Mouse (Mus musculus): ENCODE results near the gene Ovol2. TPM values are rescaled to one million over a fixed set of nuclear protein-coding genes. Genes with fewer than 3 reads are reported as not detected.
"Not testable (repeated sequence)": the region's sequence is repeated elsewhere in the genome, so short reads cannot be mapped to it uniquely, and the experiment has no call there.

The Ovol2 gene
- total RNA-seq, 2 experiments from 2014 or later: 10.5 to 11.6 TPM

- DNase-seq (ENCODE audit: extremely low spot score in 1 of 2, low spot score in 2 of 2): no peak
- intact Hi-C loops (cut with DNase I): no loop called here
- H3K27ac ChIP-seq: no peak overlapping the region
- TF ChIP-seq CTCF (IDR thresholded peaks at IDR 0.05): no peak
- H3K4me3 ChIP-seq: no peak overlapping the region
These were observed 11.2 kb upstream of the Ovol2 start for GRCm38 (mm10) chr2:144343158-144343557.

GRCm38 (mm10) chr2:144338149-144338548, 6.2 kb upstream of the Ovol2 start:
- H3K4me3 ChIP-seq; intact Hi-C loops (cut with DNase I); H3K27ac ChIP-seq; DNase-seq (ENCODE audit: extremely low spot score in 1 of 2, low spot score in 2 of 2): not testable (repeated sequence)

DNA sequence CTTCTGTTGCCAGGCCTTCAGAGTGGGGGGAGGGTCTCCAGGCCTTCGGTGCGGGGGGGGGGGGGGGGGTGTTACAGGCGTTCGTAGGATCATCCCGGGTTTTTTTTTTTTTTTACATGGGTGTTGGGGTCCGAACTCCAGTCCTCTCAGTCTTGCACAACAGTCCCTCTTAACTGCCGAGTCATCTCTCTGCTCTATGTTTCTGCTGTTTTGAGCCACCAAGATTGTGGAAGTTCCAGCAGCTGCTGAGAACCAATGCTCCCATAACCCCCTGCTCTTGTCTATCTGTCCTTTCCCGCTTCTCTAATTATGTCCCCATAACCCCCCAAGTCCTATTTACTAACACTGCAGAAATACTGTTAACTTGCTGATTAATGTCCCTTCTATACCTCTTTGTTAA, 5.8 kb upstream of the Ovol2 start:
- TF ChIP-seq CTCF (IDR thresholded peaks at IDR 0.05): no peak
- no peak for DNase-seq (ENCODE audit: extremely low spot score in 1 of 2, low spot score in 2 of 2)
- Histone ChIP-seq H3K4me3 (no peak overlapping the region), H3K27ac (no peak overlapping the region)
- intact Hi-C loops (cut with DNase I): no loop called here

GRCm38 (mm10) chr2:144337230-144337629, 5.3 kb upstream of the Ovol2 start:
- DNase-seq (ENCODE audit: extremely low spot score in 1 of 2, low spot score in 2 of 2): no peak
- intact Hi-C loops (cut with DNase I): no loop called here
- Histone ChIP-seq H3K27ac (no peak overlapping the region), H3K4me3 (no peak overlapping the region)
- no peak for TF ChIP-seq CTCF (IDR thresholded peaks at IDR 0.05)

GRCm38 (mm10) chr2:144333138-144333842, 1.3 kb upstream of the Ovol2 start:
- Histone ChIP-seq H3K27ac (peak overlapping the region; percentile 73), H3K4me3 (peak overlapping the region; percentile 35)
- peak; percentile 21 to 45 for DNase-seq (ENCODE audit: extremely low spot score in 1 of 2, low spot score in 2 of 2)
- intact Hi-C loops (cut with DNase I): no loop called here
- peak; percentile 43 for TF ChIP-seq CTCF (IDR thresholded peaks at IDR 0.05)

- intact Hi-C loops (cut with DNase I): no loop called here
- TF ChIP-seq CTCF (IDR thresholded peaks at IDR 0.05): no peak
- no peak for DNase-seq (ENCODE audit: extremely low spot score in 1 of 2, low spot score in 2 of 2)
- Histone ChIP-seq H3K4me3 (peak overlapping the region; percentile 67; the same call in 1 of the 2 replicates), H3K27ac (no peak overlapping the region)
These were observed 540 bp upstream of the Ovol2 start for GRCm38 (mm10) chr2:144332486-144332885.

GRCm38 (mm10) chr2:144330960-144331371, 980 bp downstream of the Ovol2 start:
- Histone ChIP-seq H3K27ac (peak overlapping the region; percentile 89), H3K4me3 (peak overlapping the region; percentile 67)
- peak; percentile 9 to 49 for DNase-seq (ENCODE audit: extremely low spot score in 1 of 2, low spot score in 2 of 2)
- intact Hi-C loops (cut with DNase I): no loop called here
- no peak for TF ChIP-seq CTCF (IDR thresholded peaks at IDR 0.05)

DNA sequence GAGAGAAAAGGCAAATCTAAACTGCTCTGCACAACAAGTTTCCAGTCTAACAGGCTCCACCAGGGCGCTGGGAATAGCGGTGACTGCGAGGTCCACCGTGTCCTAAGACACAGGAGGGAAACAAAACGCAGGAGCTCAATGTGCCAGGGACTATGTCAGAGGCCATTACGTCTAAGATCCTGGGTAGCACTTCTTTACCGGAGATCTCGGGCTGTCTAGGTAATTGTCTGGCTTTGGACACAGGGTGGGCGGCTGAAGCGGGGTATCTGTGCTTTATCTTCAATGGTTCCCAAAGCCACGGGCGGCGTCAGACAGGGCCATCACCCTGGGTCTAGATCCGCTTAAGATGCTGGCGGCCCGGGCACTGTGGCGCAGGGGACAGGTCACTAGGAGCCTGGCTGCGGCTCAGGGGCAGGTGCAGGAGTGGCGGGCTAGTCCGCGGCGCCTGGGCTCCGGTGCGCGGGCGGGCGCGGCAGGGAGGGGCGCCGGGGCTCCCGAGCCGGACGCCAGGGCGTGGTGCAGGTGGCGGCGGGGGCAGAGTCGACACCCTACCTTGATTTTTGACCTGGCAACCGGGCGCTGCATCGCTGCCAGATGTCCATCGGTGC, 1.5 kb downstream of the Ovol2 start:
- peak in 1 of 2 experiments; percentile 13 for DNase-seq (ENCODE audit: extremely low spot score in 1 of 2, low spot score in 2 of 2)
- intact Hi-C loops (cut with DNase I): no loop called here

DNA sequence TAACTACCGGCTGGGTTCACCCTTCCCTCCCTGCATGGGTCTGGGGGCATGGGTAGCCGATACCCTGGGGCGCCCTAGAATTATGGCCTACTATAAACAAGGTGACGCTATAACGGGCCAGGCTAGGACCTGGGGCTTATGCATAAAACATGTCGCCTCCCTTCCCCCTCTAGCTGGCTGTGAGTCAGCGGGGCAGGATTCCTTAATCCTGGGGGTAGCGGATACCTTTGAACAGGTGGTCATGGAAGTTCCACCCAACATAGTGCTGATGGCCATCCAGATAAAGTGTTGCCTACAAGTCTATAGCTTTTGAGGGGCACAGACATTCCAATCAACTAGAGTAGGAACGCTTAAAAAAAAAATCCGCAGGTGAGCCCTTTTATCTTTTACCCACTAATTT, 2.0 kb downstream of the Ovol2 start:
- Histone ChIP-seq H3K27ac (peak overlapping the region; percentile 89), H3K4me3 (peak overlapping the region; percentile 67)
- DNase-seq (ENCODE audit: extremely low spot score in 1 of 2, low spot score in 2 of 2): no peak
- no peak for TF ChIP-seq CTCF (IDR thresholded peaks at IDR 0.05)
- intact Hi-C loops (cut with DNase I): no loop called here

More for the DNA sequence above, 1.5 kb downstream of the Ovol2 start:
- H3K27ac ChIP-seq: peak overlapping the region; percentile 89
- H3K4me3 ChIP-seq: peak overlapping the region; percentile 67
- TF ChIP-seq CTCF (IDR thresholded peaks at IDR 0.05): no peak

DNA sequence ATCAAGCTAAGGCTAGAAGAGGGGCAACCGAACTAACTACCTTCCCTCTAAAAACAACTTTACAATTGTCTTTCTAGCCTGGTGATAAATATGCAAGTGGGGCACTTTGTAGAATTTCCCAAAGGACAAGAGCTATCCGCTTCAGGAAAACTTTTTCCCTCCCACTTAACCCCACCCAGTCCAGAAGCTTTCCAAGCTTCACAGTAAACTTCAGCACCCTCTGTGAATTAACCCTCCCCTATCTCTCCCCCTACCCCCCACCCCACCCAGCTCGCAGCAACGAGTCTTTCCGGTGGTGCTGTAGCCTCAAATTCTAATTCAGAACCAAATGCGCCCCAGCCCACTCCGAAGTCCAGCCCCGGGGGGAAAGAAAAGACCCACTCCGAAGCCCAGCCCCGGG, 2.5 kb downstream of the Ovol2 start:
- Histone ChIP-seq H3K27ac (no peak overlapping the region), H3K4me3 (peak overlapping the region; percentile 67)
- intact Hi-C loops (cut with DNase I): no loop called here
- DNase-seq (ENCODE audit: extremely low spot score in 1 of 2, low spot score in 2 of 2): no peak
- TF ChIP-seq CTCF (IDR thresholded peaks at IDR 0.05): no peak

DNA sequence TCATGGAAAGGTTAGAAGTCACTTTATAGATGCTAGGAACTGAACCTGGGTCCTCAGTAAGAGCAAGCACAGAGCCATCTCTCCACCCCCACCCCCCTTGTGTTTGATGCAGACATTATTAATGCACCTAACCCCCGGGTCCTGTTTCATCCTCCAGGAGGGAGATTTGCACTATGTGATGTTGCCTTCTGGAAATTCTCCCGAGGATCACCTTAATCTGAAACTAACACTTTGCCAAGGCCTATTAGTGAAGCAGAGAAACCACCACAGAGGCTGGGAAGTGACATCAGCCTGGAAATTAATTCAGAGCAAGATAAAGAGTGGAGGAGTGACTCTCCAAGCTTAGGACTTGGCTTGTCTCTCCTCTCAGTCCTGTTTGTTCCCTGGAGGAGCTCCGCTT, 7.7 kb downstream of the Ovol2 start:
- intact Hi-C loops (cut with DNase I): no loop called here
- Histone ChIP-seq H3K4me3 (no peak overlapping the region), H3K27ac (no peak overlapping the region)
- no peak for TF ChIP-seq CTCF (IDR thresholded peaks at IDR 0.05)
- DNase-seq (ENCODE audit: extremely low spot score in 1 of 2, low spot score in 2 of 2): no peak

GRCm38 (mm10) chr2:144311372-144311771, 20.6 kb downstream of the Ovol2 start:
- no peak overlapping the region for H3K27ac ChIP-seq
- DNase-seq (ENCODE audit: extremely low spot score in 1 of 2, low spot score in 2 of 2): no peak
- no peak overlapping the region for H3K4me3 ChIP-seq
- intact Hi-C loops (cut with DNase I): no loop called here
- TF ChIP-seq CTCF (IDR thresholded peaks at IDR 0.05): no peak

- no peak overlapping the region for H3K4me3 ChIP-seq
- no peak for DNase-seq (ENCODE audit: extremely low spot score in 1 of 2, low spot score in 2 of 2)
- TF ChIP-seq CTCF (IDR thresholded peaks at IDR 0.05): no peak
- intact Hi-C loops (cut with DNase I): no loop called here
- H3K27ac ChIP-seq: no peak overlapping the region
These were observed 21.7 kb downstream of the Ovol2 start for GRCm38 (mm10) chr2:144310273-144310672.

All from left cerebral cortex, adult 2 months (tissue).